Mouse (Mus musculus): ENCODE measurements around the gene Usp38. TPM values are rescaled to one million over a fixed set of nuclear protein-coding genes. Genes with fewer than 3 reads are reported as not detected.

The Usp38 gene
- polyA plus RNA-seq, 1 experiment from 2014 or later, result 21.2 TPM

Other genes starting within 250 kb of the Usp38 start
- gene Gab1, start 134.4 kb downstream of the Usp38 start, polyA plus RNA-seq (2014; fragmentation: Nextera tagmentation; extraction: Ambion mirVana), result 30.3 and 34.8 TPM in 2 replicates

Data from embryonic facial prominence, embryonic 14.5 days (tissue).